Mouse (Mus musculus): ENCODE results near the gene Cfdp1.

Gene Cfdp1

GRCm38 (mm10) chr8:111720115-111720544 lies 134.0 kb downstream of the Cfdp1 start:
- in situ Hi-C loops (cut with MboI, MseI): loop anchor here in 1 of 2 experiments (25.0 kb wide), 1 partner anchor 1917 kb away; the partner anchor contains the start of genes Mon1b and Syce1l

GRCm38 (mm10) chr8:111718937-111719336 lies 135.2 kb downstream of the Cfdp1 start:
- in situ Hi-C loops (cut with MboI, MseI): loop anchor here in 1 of 2 experiments (10.0 to 25.0 kb wide), 2 partner anchors 106 to 1918 kb away; partner anchors contain the start of genes Mon1b and Syce1l
